Mouse (Mus musculus): ENCODE measurements around the gene Ano6.

The Ano6 gene

GRCm38 (mm10) chr15:95790529-95791071, at the start of gene Ano6:
TSS of gene Ano6 (plus strand) at chr15:95790843.
- DNase-seq = peak; percentile 98

DNA sequence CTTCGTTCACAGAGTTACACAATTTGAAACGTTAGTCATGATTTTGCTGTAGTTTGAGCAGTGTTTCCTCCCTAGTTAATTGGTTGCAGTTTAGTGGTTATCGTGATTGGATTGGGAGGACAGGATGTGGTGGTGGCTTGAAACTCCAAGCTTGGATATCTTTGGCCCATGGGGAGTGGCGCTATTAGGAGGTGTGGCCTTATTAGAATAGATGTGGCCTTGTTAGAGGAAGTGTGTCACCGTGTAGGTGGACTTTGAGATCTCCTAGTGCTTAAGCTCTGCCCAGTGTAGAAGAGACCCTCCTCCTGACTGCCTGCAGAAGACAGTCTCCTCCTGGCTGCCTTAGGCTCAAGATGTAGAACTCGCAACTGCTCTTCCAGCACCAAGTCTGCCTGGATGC, 47.7 kb upstream of the Ano6 start:
- no peak for DNase-seq

DNA sequence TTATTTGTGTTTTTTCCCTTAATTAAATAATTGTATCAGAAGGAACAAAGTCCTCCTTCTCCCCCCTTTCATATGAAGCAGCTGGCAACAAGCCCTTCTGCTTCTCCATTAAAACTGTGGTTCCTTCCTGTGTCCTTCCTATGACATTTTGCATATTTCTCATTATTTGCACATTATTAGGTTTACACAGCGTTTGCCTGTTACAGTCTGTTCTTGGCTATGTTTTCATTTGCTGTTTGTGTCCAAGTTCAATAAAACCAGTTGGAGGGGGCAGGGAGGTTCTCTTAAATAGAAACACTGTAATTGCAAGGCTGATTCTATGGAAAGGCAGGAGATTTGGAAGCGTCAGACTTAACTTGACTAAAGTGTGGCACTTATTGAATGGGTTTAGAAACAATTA, 46.8 kb upstream of the Ano6 start:
- no peak for DNase-seq

- DNase-seq = no peak
Measured at GRCm38 (mm10) chr15:95745346-95746106, 45.1 kb upstream of the Ano6 start.

DNA sequence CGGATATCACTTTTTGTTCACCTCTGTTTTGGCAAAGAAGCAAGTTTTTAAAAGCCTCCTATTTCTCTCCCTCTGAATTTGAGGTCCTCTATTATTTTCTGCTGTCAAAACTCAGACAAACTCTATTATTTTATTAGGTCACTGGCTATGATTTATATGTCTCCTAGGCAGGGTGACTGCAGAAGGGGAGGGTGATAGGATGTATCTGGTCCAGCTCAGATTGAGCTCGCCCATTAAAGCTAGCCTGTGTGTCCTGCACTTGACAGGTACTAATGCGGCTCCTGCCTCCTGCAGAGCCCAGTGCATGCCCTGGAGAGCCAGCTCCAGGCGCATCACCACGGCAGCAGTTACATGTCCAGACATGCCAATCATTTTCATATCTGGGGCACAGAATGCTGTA, 44.1 kb upstream of the Ano6 start:
- DNase-seq = no peak

- no peak for DNase-seq
Measured at GRCm38 (mm10) chr15:95746955-95747931, 43.4 kb upstream of the Ano6 start.

DNA sequence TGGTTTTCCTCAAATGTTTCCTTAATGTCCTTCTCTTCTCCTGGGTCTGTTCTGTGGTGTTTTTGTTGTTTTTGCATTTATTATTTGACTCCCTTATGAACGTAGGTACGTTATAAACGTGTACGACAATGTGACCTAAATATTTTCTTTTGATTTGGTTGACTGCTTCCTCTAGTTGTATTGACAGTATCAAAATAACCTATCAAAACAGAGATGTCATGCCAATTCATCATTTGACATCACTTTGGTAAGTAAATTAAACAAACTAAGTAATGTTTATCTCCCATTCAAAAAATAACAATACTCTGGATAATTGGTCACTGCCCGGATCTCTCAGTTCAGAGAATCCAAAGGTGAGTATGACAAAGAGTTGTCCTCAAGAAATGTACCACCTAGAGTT, 41.4 kb upstream of the Ano6 start:
- DNase-seq = no peak

DNA sequence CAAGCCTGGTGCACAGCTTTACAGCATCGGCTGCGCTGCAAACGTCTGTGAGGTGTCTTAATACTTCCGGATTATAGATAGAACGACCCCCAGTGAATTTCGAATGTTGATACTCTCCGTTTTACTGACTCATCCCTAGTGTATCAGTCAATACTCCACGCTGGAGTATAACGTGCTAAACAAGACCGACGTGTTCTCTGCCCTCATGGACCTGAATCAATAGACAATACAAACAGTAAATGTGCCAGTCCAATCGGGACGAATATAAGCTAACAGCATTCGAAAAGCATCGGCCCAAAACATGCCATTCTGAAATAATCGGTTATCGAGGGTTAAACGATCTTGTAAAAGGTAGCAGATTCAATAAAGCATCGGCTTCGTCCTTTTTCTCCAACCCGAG, 40.6 kb upstream of the Ano6 start:
- no peak for DNase-seq

GRCm38 (mm10) chr15:95751832-95752676, 38.6 kb upstream of the Ano6 start:
- DNase-seq = no peak

GRCm38 (mm10) chr15:95752677-95753019, 38.0 kb upstream of the Ano6 start:
- DNase-seq = peak; percentile 77

GRCm38 (mm10) chr15:95753031-95753430, 37.6 kb upstream of the Ano6 start:
- no peak for DNase-seq

DNA sequence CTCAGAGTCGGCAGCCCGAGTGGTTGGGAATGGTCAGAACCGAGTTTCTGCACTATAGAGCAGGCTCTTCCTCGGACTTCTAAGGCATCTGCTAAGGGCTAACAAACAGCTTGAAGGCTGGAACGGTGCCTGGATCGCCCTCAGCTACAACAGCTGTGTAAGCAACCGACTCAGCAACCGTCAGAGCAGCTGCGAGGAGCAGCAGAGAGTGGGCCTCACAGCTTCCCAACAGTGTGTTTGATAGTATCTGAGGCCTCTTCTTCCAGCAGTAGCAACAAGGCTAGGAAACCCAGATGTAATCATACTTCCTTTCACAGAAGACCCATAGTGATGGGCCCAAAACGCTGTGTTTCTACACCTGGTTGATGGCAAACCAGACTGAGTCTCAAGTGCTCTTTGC, 33.5 kb upstream of the Ano6 start:
- DNase-seq = peak; percentile 88

DNA sequence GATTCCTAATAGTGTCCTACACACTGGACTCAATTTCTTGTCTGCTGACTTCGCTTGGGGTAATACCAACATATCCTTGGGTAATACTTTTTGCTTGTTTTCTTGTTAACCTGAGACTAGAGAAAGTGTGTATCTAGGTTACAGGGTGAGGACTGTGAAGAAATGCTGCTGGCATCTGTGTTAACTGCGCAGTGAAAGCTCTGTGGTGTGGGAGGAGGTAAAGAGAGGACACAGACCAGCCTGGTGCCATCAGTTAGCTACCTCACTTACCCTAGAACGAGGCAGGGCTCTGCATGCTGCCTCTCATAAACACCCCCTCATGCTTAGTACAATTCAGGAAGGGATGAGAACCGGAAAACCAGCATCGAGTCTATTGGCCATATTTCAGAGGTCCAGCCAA, 32.6 kb upstream of the Ano6 start:
- peak; percentile 56 for DNase-seq

GRCm38 (mm10) chr15:95758696-95759434, 31.8 kb upstream of the Ano6 start:
- DNase-seq = peak; percentile 55

- no peak for DNase-seq
Measured at GRCm38 (mm10) chr15:95759857-95760256, 30.8 kb upstream of the Ano6 start.

DNA sequence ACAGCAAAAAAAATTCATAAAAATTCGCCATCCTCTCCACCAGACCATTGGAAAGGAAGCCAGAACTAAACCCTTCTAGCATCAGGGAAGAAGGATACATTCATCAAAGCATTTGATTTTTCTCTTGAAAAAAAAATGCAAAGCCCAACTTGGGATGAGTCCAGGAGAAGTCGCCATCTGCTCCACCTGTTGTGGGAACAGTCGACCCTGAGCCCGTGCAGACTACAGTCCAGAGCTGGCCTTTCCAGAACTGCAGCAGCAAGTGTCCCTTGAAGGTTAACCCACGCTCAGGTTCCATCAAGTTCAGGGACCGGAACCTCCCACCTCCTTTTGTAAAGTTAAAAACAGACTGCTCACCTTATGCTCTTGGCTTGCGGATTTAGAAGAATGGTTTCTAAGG, 29.2 kb upstream of the Ano6 start:
- DNase-seq = no peak

- peak; percentile 83 for DNase-seq
Measured at GRCm38 (mm10) chr15:95762661-95763303, 27.9 kb upstream of the Ano6 start.

DNA sequence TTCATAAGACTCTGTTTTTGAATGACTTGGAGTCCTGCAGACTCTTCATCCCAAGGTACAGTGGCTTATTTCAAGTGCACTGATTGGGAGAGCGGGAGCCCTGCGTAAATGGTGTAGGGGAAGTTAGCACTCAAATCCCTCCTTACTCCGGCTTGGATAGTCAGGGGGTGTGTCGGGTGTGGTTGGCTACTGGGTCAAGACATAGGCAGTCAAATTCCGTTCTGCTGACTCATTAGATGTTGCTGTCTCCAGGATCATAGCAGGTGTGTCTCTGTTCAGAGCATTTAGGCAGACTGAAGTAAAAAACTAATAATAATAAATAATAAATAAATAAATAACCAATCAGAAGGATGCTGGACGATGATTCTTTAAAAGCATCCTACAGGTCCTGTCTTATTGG, 27.2 kb upstream of the Ano6 start:
- no peak for DNase-seq

GRCm38 (mm10) chr15:95765271-95765670, 25.4 kb upstream of the Ano6 start:
- no peak for DNase-seq

DNA sequence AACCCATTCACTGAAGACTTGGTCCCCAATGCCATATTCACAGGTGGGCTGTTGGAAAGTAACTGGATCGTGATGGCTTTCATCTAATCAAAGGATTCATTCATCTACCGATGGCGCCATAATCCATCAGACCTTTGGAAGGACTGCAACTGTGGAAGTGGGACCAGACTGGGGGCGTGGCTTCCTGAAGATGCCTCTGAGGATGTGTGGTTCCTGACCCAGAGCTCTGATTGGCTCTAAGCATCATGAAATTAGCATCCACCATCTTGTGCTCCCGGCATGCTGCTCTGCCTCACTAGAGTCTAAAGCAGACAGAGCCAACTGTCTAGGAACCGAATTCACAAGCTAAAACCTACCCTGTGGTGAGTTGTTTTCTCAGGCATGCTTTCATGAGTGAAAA, 24.7 kb upstream of the Ano6 start:
- DNase-seq = no peak

GRCm38 (mm10) chr15:95767825-95768224, 22.8 kb upstream of the Ano6 start:
- no peak for DNase-seq

DNA sequence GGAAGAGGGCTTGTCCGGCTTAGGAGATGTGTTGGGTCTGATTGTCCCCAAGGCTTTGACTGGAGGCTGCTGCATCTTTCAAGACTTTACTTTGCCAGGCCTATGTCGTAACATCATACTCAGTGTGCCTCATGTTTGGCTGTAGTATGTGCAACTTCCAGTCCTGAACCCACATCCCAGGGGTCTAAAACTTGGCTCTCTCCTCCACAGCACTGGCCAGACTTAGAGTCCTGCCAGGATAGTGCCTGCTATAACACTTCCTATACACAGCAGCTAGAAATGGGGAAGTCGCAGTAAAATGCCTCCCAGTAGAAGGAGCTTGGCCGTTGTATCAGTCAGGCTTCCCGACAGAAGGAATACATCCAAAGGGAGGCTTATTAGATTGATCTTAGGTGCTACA, 21.9 kb upstream of the Ano6 start:
- no peak for DNase-seq

All from thymus, postnatal 14 days (tissue).